Mouse (Mus musculus): ENCODE measurements around the gene Bcar1.

- no peak for TF ChIP-seq GATA1 (IDR thresholded peaks at IDR 0.05; ENCODE audit: low read length)
- TF ChIP-seq TAL1 (IDR thresholded peaks at IDR 0.05; ENCODE audit: low read length), result no peak
Observed at GRCm38 (mm10) chr8:111731231-111731977, 12.2 kb downstream of the Bcar1 start.

All from erythroblast, embryonic 14.5 days (primary cell).